Mouse (Mus musculus): ENCODE results near the gene Ube2h.

Ube2h gene

DNA sequence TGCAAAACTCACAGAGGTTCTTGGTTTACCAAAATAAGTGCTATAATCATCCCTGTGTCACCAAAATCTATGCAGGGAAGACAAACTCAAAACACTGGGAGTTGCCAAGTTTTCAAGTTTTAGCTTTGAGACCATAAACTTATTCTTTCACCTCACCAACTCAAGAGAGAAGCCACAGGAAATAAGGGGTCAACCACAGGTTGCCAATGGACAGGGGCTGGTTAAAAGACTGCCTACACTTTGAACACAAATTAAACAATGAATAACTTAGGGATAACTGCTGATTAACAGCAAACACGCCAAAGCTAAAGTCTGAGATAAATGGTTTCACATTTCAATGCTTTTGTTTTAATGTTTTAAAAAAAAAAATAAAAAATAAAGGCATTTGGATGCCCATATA, 5.2 kb downstream of the Ube2h start:
- DNase-seq: no peak

DNA sequence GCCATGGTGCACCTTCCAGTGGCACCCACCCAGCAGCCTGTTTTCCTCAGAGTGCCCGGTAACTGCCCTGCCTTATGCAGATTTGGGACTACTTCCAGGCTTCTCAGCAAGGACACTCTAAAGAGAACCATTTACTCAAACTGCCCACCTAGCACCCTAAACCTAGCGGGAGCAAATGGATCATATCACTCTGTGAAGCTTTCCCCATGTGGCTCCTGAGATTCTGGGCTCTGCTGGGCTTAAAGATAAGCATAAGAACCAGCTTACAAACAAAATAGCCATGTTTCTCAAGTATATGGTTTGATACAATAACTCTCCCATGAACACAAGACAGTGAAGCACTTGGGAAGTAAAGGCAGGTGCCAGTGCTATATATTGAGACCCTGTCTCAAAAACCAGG, 11.8 kb downstream of the Ube2h start:
- DNase-seq: no peak

DNA sequence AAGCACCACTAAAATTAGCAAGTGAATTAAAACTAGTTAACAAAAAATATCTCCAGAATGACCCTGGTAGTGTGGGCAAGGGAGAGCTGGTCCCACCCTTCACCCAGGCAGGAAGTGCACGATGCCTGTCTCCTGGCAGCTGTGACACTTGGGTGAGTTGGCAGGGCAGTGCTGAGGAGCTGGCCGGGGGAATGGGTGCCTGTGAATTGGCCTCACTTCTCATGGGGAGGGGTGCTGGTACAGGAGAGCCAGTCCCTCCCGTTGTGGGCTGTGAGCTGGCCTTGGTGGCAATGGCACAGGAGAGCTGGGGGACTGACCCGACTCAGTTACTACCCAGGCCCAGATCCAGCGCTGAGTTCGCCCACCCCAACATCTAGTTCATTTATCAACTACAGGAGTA, 16.4 kb downstream of the Ube2h start:
- DNase-seq: no peak

DNA sequence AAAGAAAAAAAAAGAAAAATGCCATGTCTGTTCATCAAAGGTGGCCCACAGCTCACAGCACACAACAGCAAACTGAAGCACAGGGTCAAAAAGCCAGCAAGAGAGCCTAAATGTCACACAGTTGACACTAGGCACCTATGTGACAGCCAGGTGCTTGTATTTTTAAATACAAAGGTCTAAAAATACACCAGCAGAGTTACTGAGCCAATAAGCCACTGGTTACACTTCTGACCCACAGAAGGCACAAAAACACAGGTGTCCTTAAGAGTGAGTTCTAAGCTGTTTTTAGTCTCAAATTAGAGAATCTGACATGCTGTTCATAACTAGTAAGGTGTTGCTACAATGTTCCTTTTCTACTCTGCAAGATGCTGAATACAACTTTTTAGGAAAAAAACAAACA, 17.7 kb downstream of the Ube2h start:
- DNase-seq: no peak

DNA sequence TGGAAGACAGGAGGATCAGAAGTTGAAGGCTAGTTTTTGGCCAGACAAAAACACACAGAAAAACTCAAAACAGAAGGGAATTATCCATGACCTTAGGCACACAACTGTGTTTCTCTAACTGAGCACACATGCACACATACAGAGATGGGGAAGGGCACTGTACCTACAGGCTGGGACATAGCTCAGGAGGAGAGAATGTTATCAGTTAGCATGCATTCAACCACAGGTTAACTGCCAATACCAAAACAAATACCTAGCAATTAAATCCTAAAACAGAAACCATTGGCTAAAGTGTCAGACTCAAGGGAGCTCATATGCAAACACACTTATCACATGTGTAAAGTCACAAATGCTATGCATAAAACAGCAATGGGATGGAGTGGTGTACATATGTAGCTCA, 20.2 kb downstream of the Ube2h start:
- DNase-seq: no peak

DNA sequence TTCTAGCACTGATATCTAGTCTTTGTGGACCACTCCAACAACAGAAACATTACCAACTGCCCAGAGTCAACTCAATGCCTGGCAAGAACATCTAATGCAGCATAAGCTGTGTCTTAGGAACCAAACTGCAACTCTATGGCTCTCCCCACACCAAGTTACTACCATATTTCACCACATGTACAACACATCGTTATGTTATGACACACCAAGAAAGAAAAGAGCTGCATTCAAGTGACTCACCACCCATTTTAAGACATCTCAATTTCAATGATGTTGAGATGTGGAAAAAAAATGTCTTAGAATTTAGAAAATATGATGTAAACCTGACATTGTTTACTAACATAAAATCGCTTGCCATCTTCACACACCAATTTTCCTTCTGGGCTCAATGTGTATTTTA, 22.0 kb downstream of the Ube2h start:
- DNase-seq: no peak

DNA sequence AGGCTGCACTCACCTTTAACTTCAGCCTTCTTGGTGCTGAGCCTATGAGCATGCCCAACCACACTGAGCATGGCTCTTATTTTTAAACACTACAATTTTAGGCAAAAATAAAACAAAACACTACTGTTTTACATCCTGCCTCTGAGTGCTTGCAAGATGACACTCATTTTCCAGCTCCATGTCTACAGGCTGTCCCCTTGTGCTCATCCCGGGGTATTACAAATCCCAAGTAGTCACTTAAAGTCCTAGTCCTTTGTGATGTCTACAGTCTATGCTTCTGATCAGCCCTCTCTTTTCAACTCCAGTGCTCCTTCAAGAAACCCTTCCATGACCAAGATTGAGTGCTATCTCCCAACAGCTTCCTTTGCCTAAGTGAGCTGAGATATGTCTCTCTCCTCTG, 26.0 kb downstream of the Ube2h start:
- no peak for DNase-seq

DNA sequence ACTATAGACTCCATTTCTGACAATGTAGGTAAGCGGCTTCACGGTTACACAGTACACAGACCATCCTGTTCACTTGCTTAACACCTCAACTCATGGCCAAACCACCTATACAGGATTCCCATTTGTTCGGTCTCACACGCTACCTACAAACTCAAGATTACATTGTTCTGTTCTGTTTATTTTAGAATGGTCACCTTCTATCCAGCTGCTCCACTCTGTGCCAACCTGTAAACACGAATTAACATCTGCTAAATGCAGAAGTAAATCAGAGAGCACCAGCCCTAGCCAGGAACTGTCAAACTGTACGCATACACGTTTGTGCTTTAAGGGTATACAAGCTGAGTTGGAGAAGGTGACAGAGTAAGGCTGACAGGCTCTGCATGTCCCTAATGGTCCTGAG, 27.5 kb downstream of the Ube2h start:
- no peak for DNase-seq

DNA sequence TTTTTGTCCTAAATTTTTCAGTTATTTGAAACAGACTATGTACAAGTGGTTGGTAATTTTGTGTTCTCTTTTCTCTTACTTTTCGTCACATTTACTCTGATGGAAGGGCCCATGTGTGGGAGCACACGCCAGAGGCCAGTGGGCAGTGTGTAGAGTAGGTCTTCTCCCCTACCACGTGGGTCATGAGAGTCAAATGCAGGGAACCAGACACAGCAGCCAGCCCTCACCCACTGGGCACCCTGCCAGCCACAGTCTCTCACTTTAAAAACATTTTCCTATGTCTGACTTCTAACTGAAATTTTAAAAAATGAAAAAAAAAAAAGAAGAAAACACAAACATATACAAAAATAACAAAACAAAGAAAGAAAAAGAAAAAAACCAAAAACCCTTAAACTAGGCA, 28.0 kb downstream of the Ube2h start:
- DNase-seq: no peak

DNA sequence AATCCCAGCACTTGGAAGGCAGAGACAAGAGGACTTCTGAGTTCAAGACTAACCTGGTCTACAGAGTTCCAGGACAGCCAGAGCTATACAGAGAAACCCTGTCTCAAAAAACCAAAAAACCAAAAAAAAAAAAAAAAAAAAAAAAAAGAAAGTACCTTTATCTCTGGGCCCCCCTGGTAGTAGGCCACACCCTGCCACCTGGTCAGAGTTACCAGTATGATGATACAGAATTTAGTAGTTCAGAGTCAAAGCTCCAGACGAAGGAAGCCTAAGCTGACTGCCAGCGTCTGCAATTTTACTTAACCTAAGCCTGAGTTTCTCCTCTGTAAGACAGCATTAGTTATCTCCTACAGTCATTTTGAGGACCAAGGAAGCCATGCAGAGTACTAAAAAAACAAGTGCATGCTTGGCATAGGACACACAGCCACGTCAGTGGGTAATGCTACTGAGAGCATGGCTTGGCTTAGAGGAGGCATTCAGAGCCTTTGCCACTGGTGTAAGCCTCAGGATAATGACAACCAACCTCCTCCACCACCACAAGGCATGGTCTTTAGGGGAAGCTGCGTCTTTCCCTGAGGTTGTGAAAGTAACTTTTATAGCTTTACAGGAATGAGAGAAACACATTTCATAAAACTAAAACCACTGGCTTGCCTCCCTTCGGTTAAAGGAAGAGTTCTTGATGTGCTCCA, 29.0 kb downstream of the Ube2h start:
- no peak for DNase-seq

DNA sequence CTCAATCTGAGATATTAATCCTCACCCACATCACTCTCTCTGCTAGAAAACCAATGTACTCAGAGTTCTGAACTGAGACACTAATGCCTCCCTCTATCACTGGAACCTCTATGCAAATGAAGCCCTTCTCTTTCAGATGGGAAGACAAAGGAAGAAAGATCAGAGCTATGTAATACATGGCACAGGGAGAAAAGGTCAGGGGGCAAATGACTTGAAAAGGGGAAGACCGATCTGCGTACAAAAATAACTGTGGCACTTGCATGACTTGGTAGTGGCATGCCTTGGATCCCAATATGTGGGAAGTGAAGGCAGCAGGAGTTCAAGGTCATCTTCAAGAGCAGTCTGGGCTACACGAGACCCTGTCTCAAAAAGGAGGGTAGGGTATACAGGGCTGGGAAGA, 31.4 kb downstream of the Ube2h start:
- DNase-seq: no peak

DNA sequence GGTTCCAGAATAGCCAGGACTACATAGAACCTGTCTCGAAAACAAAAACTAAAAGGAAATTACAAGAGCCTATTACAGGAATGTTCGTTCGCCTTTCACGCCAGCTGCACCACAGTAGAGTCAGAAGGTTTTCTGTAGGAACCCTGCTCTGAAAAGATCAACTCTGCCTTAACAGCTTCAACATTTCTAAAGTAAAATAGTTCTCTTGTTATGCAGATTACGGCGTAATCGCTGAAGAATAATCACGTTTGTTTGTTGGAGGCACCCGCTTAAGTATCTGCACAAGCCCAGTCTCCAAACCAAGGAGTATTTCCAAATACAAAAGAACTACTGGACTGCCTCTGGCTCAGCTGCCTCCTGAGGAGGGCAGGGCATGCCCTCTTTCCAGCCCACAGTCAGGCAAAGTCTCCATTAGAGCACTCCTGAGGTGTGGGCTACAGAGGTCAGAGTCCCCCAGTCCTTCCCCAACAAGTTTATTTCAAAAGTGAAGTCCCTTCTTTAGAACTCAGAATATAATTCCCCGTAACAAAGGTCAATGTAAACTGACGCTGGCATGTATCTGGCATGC, 31.9 kb downstream of the Ube2h start:
- no peak for DNase-seq

DNA sequence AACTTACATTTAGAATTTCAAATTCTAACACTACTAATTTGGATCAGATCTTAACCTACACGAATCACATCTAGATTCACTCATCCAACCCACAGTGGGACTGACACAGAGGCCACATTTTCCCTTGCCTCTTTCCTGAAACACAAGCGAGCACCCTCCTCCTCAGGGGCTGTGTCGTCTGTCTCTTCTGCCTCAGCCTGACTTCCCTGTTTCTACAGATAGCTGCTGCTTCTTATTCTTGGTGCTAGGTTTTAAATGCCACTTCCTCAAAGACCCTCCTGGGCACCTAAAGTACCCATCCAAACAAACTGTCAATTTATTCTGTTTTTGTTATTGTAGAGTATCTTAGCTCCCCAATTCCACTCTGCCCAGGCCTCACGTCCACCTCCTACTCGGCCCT, 34.5 kb downstream of the Ube2h start:
- DNase-seq: no peak

DNA sequence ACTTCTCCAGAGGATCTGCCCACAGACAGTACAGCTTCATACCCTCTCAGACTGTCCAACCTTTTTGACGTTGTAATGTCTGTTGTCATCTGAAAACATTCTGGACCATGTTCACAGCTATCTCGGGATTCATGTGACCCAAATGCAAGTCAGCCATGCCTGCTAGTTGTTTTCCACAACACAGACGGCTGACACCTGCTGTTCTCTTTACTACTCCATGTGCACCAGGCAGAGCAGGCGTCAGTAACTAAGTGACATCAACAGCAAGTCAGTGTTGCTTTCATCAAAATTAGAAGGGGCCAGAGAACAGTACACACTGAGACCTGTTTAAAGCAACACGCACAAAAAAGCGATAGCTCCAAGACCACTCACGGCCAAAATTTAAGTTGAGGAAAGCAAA, 36.9 kb downstream of the Ube2h start:
- DNase-seq: no peak

DNA sequence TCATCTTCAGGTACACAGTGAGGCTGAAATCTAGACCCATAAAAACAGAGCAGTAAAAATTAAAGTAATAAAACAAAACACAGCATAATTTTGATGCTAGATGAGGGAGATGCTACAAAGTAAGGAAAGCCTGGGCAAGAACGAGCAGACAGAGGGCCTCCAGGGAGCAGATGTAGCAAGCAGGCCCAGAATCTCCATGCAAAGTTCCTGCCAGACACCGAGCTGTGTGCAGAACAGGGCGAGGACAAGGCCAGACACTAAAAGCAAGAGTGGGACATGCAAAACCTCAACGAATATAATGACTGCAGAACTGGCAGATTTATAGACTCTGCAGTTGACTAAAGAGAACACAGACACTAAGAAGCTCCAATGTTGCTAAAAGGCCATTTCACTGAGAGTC, 38.9 kb downstream of the Ube2h start:
- DNase-seq: no peak

DNA sequence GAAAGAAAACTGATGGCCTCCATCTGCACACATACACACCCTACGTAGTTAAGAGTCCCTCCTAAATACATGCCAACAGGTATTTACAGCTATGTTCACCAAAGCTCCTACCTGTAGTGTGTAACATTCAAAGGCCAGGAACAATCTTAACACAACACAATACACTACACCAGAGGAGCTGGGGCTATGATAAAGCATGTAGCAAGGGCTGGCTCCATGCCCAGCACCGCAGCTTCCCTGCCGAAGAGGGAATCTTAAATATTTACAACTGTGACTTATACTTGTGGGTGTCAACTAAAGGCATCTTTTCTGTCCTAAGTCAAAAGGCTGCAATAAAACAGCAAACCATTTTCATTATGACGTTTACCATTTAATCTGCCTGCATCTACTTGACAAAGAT, 41.3 kb downstream of the Ube2h start:
- DNase-seq: no peak

DNA sequence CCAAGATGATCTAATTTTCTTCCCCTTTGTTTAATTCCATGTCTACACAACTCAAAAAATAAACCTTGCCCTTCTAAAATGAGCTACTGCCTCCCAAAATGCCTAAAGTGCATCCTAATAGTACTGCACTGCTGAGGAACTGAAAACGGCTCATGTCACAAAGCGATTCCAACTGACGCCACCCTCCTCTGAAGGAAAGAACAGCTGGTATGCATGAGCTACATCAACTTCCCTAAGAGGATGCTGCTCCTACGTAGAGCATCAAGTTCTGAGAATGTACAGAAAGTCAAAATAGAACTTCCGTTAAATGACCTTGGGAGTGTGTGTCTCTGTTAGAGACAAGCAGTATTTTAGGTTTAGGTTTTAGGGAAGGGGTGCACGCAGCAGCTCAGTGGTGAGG, 45.1 kb downstream of the Ube2h start:
- DNase-seq: no peak

DNA sequence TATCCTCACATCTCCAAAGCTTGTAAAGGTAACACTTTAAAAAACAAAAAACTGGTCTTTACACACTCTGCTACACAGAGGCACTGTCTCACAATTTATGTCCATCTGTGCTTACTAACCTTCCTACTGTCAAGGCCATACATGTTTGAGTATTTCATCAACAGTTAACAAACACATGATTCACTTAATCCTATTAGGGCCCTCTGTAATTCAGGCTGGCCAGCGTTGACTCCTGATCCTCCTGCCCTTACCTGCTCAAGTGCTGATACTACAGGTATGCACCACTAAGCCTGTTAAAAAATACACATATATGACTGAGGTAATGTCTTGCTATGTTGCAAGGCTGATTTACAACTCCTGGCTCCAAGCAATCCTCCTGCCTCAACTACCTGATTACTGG, 46.4 kb downstream of the Ube2h start:
- DNase-seq: no peak

DNA sequence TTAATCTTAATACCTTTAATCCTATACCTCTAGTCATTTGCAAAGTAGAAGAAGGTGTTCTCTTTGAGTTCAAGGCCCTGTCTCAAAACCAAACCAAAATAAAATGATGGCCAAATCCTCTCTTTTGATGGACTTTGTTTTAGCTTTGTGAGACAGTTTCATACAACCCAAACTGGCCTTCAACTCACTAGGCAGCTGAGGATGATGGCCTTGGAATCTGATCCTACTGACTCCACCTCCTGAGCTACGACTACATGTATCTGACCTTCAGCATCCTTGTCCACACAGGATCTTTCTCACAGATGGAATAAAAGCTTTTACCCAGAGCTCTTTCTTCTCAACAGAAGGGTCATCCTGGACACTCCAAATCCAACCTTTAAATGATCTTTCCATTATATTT, 48.5 kb downstream of the Ube2h start:
- DNase-seq: no peak

DNA sequence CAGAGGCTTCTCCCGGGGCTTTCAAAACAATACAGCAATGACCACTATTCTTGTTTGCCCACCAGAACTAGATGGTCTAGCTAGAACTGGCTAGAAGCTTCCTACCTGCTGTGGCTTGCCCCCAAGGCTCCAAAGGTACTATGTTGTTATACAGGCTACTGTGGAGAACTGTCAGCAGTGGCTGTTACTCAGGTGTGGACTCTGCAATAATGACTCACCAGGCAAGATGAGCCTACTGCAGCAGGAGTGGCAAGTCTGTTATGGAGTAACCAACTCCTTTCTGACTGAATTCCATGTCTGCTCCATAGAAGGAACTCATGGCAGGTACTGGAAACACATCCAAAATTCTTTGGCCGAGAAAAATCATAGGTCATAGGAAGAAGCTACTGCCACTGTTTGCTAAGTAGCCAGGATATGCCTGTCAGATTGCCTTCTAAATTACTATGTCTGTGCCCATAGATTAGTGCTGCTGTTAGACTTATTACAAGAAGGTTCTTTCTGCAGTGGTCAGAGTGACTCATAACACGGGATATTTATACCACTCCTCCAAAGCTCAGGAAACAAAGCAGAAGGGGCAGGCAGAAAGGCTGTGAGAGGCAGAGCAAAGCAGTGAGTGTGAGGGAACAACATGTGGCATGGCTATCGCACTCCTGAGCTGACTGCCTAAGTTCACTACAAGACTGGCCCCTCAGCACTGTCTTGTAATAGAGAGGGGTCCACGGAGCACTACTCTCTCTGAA, 51.9 kb downstream of the Ube2h start:
- peak; percentile 9 for DNase-seq

DNA sequence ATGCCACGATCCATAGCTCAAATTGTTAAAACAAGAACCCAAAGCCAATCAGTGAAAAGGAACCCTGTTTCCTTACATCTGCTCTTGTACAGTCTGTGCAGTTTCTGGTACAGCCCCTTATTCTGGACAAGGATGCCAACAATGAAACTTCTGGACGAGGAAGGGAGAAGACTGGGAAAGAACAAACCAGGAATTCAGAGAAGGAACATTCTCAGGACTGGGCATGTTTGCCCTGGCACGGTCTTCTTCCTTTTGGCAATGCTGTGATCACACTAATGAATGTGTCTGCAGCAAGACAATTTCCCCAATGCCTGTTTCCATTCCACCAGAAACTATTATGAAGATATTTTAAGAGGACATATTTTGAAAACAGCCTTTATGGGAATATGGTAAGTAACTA, 55.6 kb downstream of the Ube2h start:
- no peak for DNase-seq

DNA sequence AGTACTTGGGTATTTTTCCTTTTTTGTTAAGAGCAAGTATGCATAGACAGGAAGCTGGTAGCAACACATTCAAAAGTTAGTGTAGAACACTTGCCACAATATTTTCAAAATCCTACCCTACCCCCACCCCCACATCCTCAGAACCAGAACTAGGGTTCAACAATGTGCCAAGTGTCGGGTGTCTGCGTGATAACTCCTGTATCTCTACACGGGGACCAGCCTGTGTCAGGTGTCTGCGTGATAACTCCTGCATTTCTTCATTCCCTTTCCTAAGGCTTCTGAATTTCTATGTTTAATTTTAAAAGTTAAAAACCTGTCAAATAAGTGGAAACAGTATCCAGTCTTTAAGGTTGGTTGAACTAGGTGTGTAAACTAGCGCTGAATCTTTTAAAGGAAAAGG, 58.4 kb downstream of the Ube2h start:
- no peak for DNase-seq

DNA sequence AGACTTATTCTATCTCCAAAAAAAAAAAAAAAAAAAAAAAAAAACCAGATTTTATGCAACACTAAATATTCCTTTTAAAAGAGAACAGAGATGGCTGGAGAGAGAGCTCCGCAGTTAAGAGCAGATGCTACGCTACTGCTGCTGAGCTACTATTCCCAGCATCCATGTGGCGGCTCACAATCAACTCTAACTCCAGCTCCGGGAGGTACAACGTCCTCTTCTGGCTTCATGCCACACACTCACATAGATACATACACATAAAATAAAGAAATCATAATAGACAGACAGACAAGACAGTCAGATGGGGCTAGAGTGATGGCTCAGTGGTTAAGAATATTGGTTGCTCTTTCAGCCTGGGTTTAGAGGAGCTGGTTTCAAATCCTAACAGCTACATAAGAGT, 58.9 kb downstream of the Ube2h start:
- DNase-seq: no peak

DNA sequence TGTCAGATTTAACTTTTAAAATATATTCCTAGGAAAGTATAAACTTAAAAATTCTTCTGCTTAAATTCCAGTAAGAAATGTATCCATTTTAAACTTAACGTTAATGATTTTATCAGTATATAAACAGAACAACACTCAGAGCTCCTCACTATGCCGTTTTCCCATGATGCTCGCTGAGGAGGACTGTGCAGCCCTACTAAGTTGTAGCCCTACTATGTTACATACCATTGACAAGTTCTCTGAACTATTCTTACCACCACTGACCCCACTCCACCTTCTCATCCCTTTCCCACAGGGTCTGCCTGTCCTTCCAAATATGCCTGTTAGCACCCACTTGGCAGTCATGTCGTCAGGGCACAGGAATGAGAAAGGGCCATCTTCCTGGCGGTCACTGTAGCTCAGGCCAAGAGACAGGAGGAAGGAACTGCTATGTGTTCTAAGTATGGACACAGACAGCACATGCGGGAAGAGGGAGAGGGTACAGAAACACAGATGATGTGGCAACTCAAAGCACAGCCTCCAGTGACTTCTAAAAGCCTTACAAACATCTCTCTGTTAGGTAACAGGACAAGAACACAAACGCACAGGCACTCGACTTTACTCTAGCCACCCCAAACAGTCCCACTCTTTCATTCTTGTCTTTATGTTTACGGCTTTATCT, 60.9 kb downstream of the Ube2h start:
- DNase-seq: no peak

All from kidney, adult 11 months (tissue).